9 mouse cellular contexts compared by ENCODE assay signal in the genomic region with DNA sequence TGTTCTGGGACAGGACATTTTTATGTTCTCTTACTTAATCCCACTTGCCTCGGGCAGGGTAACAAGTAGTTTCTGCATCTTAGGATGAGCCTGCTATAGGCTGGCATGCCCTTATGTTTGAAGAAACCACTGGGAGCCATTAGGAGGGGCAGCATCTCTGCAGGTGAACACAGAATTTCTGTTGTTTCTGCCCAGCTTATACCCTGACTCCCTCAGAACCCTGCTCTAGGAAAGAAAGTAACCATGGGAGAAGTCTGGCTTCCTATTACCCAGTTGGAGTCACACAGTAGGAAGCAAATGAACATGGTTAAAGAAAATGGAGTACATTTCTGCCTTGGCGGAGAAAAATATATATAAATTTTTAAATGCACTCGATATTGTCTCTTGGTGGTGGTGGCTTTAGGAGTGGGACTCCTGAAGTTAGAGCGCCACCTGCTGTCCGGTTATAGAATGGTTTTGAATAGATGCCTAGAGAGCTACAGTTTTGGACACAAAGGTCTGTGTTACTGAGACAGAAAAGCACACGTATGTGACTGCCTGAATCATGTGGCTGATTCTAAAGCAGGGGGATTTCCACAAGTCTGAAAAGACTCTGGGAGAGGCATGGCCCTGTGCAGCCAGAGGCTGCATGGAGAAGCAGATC. TPM values are rescaled to one million over a fixed set of nuclear protein-coding genes. Genes with fewer than 3 reads are reported as not detected.
DNase-seq lines count a peak whose midpoint lies in the region; ATAC-seq and TF ChIP-seq lines count a peak whose summit lies in the region.
"Had no signal": no experiment of that assay in that cellular context is flagged by ENCODE, and none has a peak within 500 bp of the region (broad histone marks: within the 10 kb centered on the region; RNA-seq: fewer than 3 reads in every experiment).

No protein-coding gene starts in this region.

- DNase-seq in adrenal gland, adult (ENCODE audit: inconsistent age in 2 of 2, low spot score in 1 of 2): peak; percentile 78 to 94
- peak; percentile 67 to 81 for DNase-seq in cerebellum, postnatal 36 days
- DNase-seq in gastrocnemius, adult 2 months: peak; percentile 75
- peak; percentile 64 for DNase-seq in hindlimb bud, embryonic 11.5 days (ENCODE audit: extremely low spot score, low read depth, low spot score)
- peak; percentile 59 for DNase-seq in left cerebral cortex, adult 11 months (ENCODE audit: low spot score)
- peak; percentile 77 for DNase-seq in right cerebral cortex, postnatal 25 days

- intact Hi-C loops in gastrocnemius, adult 2 months (cut with DNase I): loop anchor here (2.0 to 10.0 kb wide), 6 partner anchors 84 to 1006 kb away; a partner anchor contains a TSS

- H3K4me3 ChIP-seq in gastrocnemius, adult 2 months: 0 out of 2 replicates have a peak overlapping the region, but pooled peaks have one; percentile 16
- H3K4me3 ChIP-seq: heart, embryonic 13.5 days had no signal

- TF ChIP-seq CTCF in gastrocnemius, adult 2 months (IDR thresholded peaks at IDR 0.05): peak; percentile 95

- peak; percentile 90 for ATAC-seq in megakaryocyte progenitor cell, adult 5-6 weeks (replicated peaks; ENCODE audit: poor library complexity)
- ATAC-seq in activated CD4-positive, CD25-positive, alpha-beta regulatory T cell, adult 4 months: no peak

- H3K27ac ChIP-seq in gastrocnemius, adult 2 months: peak overlapping the region; percentile 38
- H3K27ac ChIP-seq: heart, embryonic 13.5 days had no signal

RNA-seq across cellular contexts. Expression of a gene that starts 47.5 kb away (rescaled TPM):
- total RNA-seq in gastrocnemius, adult 2 months (2021): 100 to 1,000 TPM; 136 to 171 TPM
- total RNA-seq in megakaryocyte progenitor cell, adult 5-6 weeks (2015): not detected in 2 replicates
- not detected in 2 replicates for total RNA-seq in megakaryocyte progenitor cell, adult 5-6 weeks (2017)
- polyA plus RNA-seq in activated CD4-positive, CD25-positive, alpha-beta regulatory T cell, adult 4 months (2017; shearing (Covaris generic)): not detected
- polyA plus RNA-seq: heart, embryonic 13.5 days had no signal

Comparison
In these comparisons a context has a peak if more than half of its experiments do, and no peak if none do; other contexts are left out.
1. RNA of a gene that starts 47.5 kb away (total RNA-seq): 136 to 171 TPM in gastrocnemius, adult 2 months; not detected in megakaryocyte progenitor cell, adult 5-6 weeks; every median in the first group is over 100 times any median in the second.
2. Peak in every context shown above with its lines, with median percentiles within 50 percentile points of each other: DNase-seq.